Mouse (Mus musculus) embryonic facial prominence, embryonic 11.5 days (tissue): ENCODE measurements around the gene Brwd1. TPM values are rescaled to one million over a fixed set of nuclear protein-coding genes. Genes with fewer than 3 reads are reported as not detected.

Source experiments
- ATAC-seq: fragments of 200-750 bp; cut with Nextera tagmentation; replicated peaks from 2 replicates; pipeline ENCODE4 v1.8.0; 2017; ENCODE audit warnings: low read depth; ENCODE audit not compliant: insufficient number of reproducible peaks, low FRiP score, low TSS enrichment
- DNase-seq: peaks from one replicate; pipeline ENCODE4 v3.0.0-alpha.2; 2015; ENCODE audit warnings: low spot score
- H3K27ac ChIP-seq: fragments of 300-500 bp; sonication (generic); replicated peaks from 2 replicates; pipeline ENCODE4 v1.5.1; 2014; ENCODE audit warnings: mild to moderate bottlenecking, low read depth, low read length, control low read depth
- H3K27me3 ChIP-seq: fragments of 300-500 bp; sonication (generic); 2 replicates; pipeline ENCODE4 v1.6.1; 2014; ENCODE audit warnings: mild to moderate bottlenecking, low read length, moderate library complexity, mixed read lengths; ENCODE audit not compliant: control insufficient read depth, insufficient read depth
- H3K36me3 ChIP-seq: fragments of 300-500 bp; sonication (generic); replicated peaks from 2 replicates; pipeline ENCODE4 v1.6.1; 2014; ENCODE audit warnings: low read depth, mild to moderate bottlenecking, low read length, moderate library complexity, mixed read lengths; ENCODE audit not compliant: control insufficient read depth, insufficient read depth
- H3K4me1 ChIP-seq: fragments of 300-500 bp; sonication (generic); 2 replicates; pipeline ENCODE4 v1.6.1; 2014; ENCODE audit warnings: low read length, mixed read lengths; ENCODE audit not compliant: control insufficient read depth, insufficient read depth
- H3K4me2 ChIP-seq: fragments of 300-500 bp; sonication (generic); 2 replicates; pipeline ENCODE4 v1.6.1; 2014; ENCODE audit warnings: low read depth, mild to moderate bottlenecking, control low read depth, low read length, moderate library complexity
- H3K4me3 ChIP-seq: fragments of 300-500 bp; sonication (generic); 2 replicates; pipeline ENCODE4 v1.5.1; 2014; ENCODE audit warnings: low read depth, low read length, control low read depth
- H3K9ac ChIP-seq: fragments of 300-500 bp; sonication (generic); replicated peaks from 2 replicates; pipeline ENCODE4 v1.6.1; 2014; ENCODE audit warnings: mild to moderate bottlenecking, control low read depth, low read length
- H3K9me3 ChIP-seq: fragments of 300-500 bp; sonication (generic); replicated peaks from 2 replicates; pipeline ENCODE4 v1.6.1; 2016; ENCODE audit warnings: mild to moderate bottlenecking, low read length, inconsistent platforms, mixed read lengths; ENCODE audit not compliant: control insufficient read depth
- WGBS: fragments of 180-500 bp; shearing (Covaris S2); extraction: QIAGEN DNeasy Blood & Tissue Kit; methylation state at CpG from one replicate; pipeline ENCODE4 v1.1.7; 2014; 5-methylcytosine and 5-hydroxymethylcytosine counted together
- polyA plus RNA-seq: library from polyadenylated mRNA; unstranded; fragments of >200 nt; fragmentation: Nextera tagmentation; extraction: Ambion mirVana; gene quantifications from 2 replicates; pipeline ENCODE4 v1.2.1, GENCODE M21; 2014

Gene Brwd1
- polyA plus RNA-seq, result 157 and 164 TPM in 2 replicates

DNA sequence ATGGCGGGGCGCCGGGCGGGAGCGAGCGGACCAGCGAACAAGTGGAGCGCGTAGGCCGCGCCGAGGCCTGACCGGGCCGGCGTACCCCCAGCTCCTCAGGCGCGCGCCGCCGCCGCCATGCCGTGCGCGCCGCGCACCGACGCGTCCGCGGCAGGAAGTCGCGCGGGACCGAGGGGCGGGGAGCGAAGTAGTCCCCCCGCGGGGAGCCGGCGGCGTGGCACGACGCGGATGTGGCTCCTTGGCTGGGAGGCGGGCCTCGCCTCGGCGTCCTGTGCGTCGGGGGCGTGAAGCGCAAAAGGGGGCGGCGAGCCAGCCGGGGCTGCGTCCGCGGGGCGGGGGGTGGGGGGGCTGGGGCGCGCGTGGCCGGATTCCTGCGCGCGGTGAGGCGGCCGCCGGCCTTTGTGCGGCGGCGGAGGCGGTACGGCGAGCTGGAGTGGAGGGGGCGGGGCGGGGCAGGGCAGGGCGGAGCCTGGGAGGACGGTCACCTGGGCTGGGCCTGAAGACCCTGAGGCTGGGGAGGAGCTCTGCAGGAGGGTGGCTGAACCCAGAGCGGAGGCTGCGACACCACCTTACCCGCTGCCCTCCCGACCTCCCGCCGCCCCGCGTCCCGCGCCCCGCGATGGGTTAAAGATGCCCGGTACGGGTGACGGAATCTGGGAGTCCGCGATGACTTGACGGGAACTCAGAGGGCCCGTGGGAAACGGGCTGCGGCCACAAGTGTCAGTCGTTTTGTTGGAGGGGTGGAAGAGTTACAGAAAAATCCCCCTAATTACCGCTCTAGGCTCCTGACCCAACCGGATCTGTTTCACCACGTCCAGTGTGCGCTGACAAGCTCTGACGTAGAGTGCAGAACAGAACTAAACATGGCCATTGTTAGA, at the start of gene Brwd1:
Gene Brwd1 (minus strand): TSS at position 226 of the 878 bp plus-strand sequence.
- Histone ChIP-seq H3K27ac (peak within 1 kb of the TSS; percentile 97), H3K9me3 (no peaks in the 10 kb centered on the region), H3K4me3 (peak within 1 kb of the TSS; percentile 99), H3K9ac (peak within 1 kb of the TSS; percentile 98), H3K27me3 (no peaks in the 10 kb centered on the region), H3K36me3 (no peaks in the 10 kb centered on the region), H3K4me1 (no peaks in the 10 kb centered on the region), H3K4me2 (peak within 1 kb of the TSS; percentile 71)
- ATAC-seq (peak; percentile 84), DNase-seq (peak; percentile 92)
- under 1% methylated on average over 71 of the region's 107 CpGs for WGBS

DNA sequence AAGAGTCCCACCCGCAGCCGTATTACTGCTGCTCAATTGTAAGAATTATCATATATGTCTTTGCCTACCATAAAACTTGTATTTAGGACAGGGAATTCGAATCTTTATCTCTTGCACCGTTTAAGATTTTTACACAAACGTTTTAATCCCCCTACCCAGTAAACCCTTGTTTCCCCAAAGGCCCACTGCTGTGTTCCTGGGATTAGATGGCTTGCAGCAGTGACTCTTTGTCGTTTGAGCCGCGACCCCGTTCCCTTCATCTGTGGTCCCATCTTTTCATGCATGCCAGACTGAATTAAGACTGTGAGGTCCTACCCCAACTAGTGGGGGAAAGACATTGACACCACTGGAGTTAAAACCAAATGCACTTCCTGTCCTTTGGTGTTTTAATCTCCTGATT, 46.1 kb upstream of the Brwd1 start:
- Histone ChIP-seq H3K4me2 (peak overlapping the region; percentile 61), H3K27me3 (no peaks in the 10 kb centered on the region), H3K9me3 (no peaks in the 10 kb centered on the region), H3K4me1 (no peaks in the 10 kb centered on the region), H3K27ac (peak overlapping the region; percentile 92), H3K4me3 (peak overlapping the region; percentile 98), H3K9ac (peak overlapping the region; percentile 85), H3K36me3 (peaks cover 18% of the 10 kb centered on the region)
- peak; percentile 35 for DNase-seq
- 1% methylated on average over 9 of the region's 9 CpGs for WGBS
- no peak for ATAC-seq

DNA sequence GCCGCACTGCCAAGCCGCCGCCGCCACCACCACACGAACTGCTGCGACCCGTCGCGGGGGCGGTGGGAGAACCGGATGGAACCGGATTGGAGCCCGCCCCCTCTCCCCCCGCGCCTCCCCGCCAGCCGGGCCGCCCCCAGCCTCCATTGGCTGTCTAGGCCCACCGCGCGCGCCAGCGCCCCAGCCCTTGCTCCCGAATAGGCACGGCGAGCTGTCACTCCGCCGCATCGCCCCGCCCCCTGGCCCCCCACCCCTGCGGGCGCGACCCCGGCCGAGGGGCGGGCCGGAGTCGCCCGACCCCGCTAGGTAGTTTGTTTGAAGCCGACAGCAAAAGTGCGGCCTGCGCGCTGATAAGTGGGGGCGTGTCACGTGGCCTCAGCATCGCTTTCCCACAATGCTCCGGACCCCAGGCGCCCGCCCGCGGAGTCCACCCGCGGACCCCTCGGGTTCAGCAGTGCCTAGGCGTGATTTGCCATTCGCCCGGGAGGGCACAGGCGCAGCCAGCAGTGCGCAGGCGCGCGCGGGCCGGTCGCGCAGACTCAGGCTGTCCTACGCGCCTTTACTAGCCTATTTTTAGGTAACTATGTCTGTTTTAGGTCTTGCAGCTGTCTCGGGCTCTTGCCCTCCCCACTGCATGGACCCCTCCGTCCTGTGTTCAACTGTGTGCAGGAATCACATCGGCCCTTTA, 45.5 kb upstream of the Brwd1 start, which contains the start of gene Hmgn1:
Gene Hmgn1 (minus strand): TSS at position 73 of the 688 bp plus-strand sequence.
- WGBS, result 0% methylated on average over 54 of the region's 72 CpGs
- peak within 1 kb of the TSS; percentile 98 for H3K4me3 ChIP-seq
- peaks cover 21% of the 10 kb centered on the region for H3K36me3 ChIP-seq
- H3K9ac ChIP-seq, result peak within 1 kb of the TSS; percentile 99
- peak within 1 kb of the TSS; percentile 67 for H3K4me2 ChIP-seq
- DNase-seq (peak; percentile 98), ATAC-seq (peak; percentile 96)
- H3K9me3 ChIP-seq, result no peaks in the 10 kb centered on the region
- H3K4me1 ChIP-seq, result no peaks in the 10 kb centered on the region
- no peaks in the 10 kb centered on the region for H3K27me3 ChIP-seq
- peak within 1 kb of the TSS; percentile 94 for H3K27ac ChIP-seq

DNA sequence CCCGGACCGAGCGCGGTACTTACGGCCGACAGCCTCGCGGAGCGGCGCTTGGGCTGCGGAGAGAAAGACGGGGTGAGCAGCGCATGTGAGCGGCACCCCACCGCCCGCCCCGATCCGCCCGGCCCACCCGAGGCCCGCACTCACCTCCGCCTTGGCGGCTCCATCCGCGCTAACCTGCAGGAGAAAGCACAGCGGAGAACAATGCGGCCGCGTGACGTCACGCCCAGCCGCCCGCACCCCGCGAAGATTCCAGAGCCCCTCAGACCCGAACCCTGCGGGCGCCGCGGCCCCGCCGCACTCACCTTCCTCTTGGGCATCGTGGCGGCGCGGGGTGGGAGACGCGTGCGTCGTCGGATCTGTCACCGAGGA, 44.9 kb upstream of the Brwd1 start:
- H3K4me1 ChIP-seq, result no peaks in the 10 kb centered on the region
- WGBS, result under 1% methylated on average over 50 of the region's 52 CpGs
- peak; percentile 75 for ATAC-seq
- no peaks in the 10 kb centered on the region for H3K9me3 ChIP-seq
- no peak for DNase-seq
- H3K27ac ChIP-seq, result peak overlapping the region; percentile 94
- H3K9ac ChIP-seq, result peak overlapping the region; percentile 99
- H3K4me2 ChIP-seq, result peak overlapping the region; percentile 67
- H3K4me3 ChIP-seq, result peak overlapping the region; percentile 98
- H3K27me3 ChIP-seq, result no peaks in the 10 kb centered on the region
- H3K36me3 ChIP-seq, result peaks cover 21% of the 10 kb centered on the region

DNA sequence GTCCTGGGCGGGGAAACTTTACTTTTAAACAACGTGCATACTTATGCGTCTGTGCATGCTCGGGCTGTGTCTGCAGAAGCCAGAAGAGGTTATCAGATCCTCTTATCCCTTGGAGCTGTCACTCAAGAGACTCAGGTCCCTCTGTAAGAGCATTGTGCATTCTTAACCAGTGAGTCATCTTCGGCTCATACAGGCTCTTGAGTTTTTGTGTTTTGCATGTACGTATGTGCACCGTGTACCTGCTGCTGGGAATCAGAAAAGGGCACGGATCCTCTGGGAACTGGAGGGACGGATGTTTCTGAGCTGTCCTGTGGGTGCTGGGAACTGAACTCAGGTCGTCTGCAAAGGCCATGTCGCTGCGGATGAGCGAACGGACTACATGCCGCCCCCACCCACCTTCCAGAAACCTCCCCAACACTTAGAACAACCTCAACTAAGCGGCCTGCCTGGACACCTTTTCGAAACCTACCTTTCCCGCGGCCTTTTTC, 44.4 kb upstream of the Brwd1 start:
- ATAC-seq, result no peak
- H3K27ac ChIP-seq, result peak overlapping the region; percentile 94
- no peaks in the 10 kb centered on the region for H3K9me3 ChIP-seq
- peaks cover 21% of the 10 kb centered on the region for H3K36me3 ChIP-seq
- H3K4me1 ChIP-seq, result no peaks in the 10 kb centered on the region
- H3K4me2 ChIP-seq, result peak overlapping the region; percentile 67
- WGBS, result 5% methylated on average over 19 of the region's 19 CpGs
- peak overlapping the region; percentile 98 for H3K4me3 ChIP-seq
- DNase-seq, result peak; percentile 42
- no peaks in the 10 kb centered on the region for H3K27me3 ChIP-seq
- H3K9ac ChIP-seq, result peak overlapping the region; percentile 99

DNA sequence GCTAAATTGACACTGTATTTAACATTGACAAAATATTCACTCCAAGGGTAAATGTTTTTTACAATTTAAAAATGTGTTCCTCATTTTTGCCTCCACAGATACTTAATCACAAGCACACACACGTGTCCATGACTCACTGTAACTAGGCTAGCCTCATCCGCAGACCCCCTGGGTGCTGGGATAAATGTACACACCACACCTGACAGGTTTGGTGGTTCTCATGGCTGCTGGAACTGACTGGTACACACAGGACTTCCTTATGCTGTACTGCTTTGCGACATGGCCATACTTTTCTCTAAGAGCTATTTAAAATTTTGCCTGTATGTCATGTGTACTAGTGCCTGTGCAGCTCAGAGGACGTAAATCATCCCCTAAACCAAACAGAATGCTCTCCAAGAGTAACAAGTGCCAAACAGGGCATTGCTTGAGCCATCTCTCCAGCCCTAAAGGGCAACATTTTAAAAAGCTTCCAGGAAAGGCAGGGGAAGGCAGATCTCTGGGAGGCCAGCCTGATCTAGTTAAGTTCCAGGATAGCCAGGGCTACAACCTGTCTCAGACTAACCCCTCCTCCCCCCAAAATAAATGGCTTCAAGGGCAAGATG, 37.8 kb upstream of the Brwd1 start:
- ATAC-seq (no peak; the same call in 1 of the 2 replicates), DNase-seq (no peak)
- Histone ChIP-seq H3K9me3 (no peaks in the 10 kb centered on the region), H3K27ac (no peak overlapping the region), H3K4me1 (no peaks in the 10 kb centered on the region), H3K36me3 (peaks cover 16% of the 10 kb centered on the region), H3K4me2 (no peak overlapping the region), H3K27me3 (no peaks in the 10 kb centered on the region), H3K9ac (no peak overlapping the region), H3K4me3 (no peak overlapping the region)
- WGBS, result 81% methylated on average over 4 of the region's 4 CpGs

DNA sequence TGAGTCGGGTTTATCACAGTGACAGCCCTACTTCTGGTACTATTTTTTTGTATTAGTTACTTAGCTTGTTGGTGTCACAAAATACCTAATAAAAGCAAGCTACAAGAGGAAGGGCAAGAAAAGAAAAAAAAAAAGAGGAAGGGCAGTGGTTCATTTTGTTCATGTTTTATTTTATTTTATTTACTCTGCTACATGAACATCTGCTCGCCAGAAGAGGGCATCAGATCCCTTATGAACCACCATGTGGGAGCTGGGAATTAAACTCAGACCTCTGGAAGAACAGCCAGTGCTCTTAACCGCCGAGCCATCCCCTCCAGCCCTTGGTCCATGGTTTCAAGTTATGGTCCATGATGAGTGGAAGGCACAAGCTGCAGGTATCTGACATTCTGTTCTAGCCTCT, 32.4 kb upstream of the Brwd1 start:
- ATAC-seq, result no peak
- Histone ChIP-seq H3K4me2 (no peak overlapping the region), H3K9ac (no peak overlapping the region), H3K36me3 (no peaks in the 10 kb centered on the region), H3K27me3 (no peaks in the 10 kb centered on the region), H3K27ac (no peak overlapping the region), H3K4me3 (no peak overlapping the region), H3K4me1 (no peaks in the 10 kb centered on the region), H3K9me3 (no peaks in the 10 kb centered on the region)
- DNase-seq, result no peak
- WGBS, result 53% methylated on average over 4 of the region's 4 CpGs
